In genomic region chr14:99375040-99375610, GRCm38 (mm10) we compare ENCODE assay signal across 23 mouse cellular contexts.
DNase-seq lines count a peak whose midpoint lies in the region; ATAC-seq and TF ChIP-seq lines count a peak whose summit lies in the region.
"Had no signal": no experiment of that assay in that cellular context is flagged by ENCODE, and none has a peak within 500 bp of the region (broad histone marks: within the 10 kb centered on the region; RNA-seq: fewer than 3 reads in every experiment).

No protein-coding gene starts in this region.

- H3K27ac ChIP-seq in heart, embryonic 10.5 days, result no peak overlapping the region
- H3K27ac ChIP-seq in intestine, embryonic 16.5 days (ENCODE audit: low read length), result no peak overlapping the region
- no peak overlapping the region for H3K27ac ChIP-seq in stomach, postnatal 0 days (replicated peaks)
- H3K27ac ChIP-seq: embryonic facial prominence, embryonic 12.5 days; embryonic facial prominence, embryonic 15.5 days; gastrocnemius, adult 2 months; heart, adult 2 months; hindbrain, embryonic 13.5 days had no signal

- no peaks in the 10 kb centered on the region for H3K4me1 ChIP-seq in heart, embryonic 10.5 days
- H3K4me1 ChIP-seq in intestine, embryonic 16.5 days (ENCODE audit: control insufficient read depth, insufficient read depth, low read length), result no peaks in the 10 kb centered on the region
- H3K4me1 ChIP-seq in stomach, postnatal 0 days (replicated peaks; ENCODE audit: control insufficient read depth, insufficient read depth), result no peaks in the 10 kb centered on the region
- H3K4me1 ChIP-seq: embryonic facial prominence, embryonic 12.5 days; embryonic facial prominence, embryonic 15.5 days; hindbrain, embryonic 13.5 days had no signal

- H3K36me3 ChIP-seq in heart, embryonic 10.5 days, result no peaks in the 10 kb centered on the region
- H3K36me3 ChIP-seq in intestine, embryonic 16.5 days (ENCODE audit: control insufficient read depth, insufficient read depth, low read length), result no peaks in the 10 kb centered on the region
- H3K36me3 ChIP-seq in stomach, postnatal 0 days (ENCODE audit: control insufficient read depth, insufficient read depth, low read length), result no peaks in the 10 kb centered on the region
- H3K36me3 ChIP-seq: embryonic facial prominence, embryonic 12.5 days; embryonic facial prominence, embryonic 15.5 days; hindbrain, embryonic 13.5 days had no signal

- no peak overlapping the region for H3K4me3 ChIP-seq in heart, embryonic 10.5 days
- no peak overlapping the region for H3K4me3 ChIP-seq in intestine, embryonic 16.5 days (ENCODE audit: low read length)
- H3K4me3 ChIP-seq in stomach, postnatal 0 days (ENCODE audit: low read depth, low read length), result no peak overlapping the region
- H3K4me3 ChIP-seq: embryonic facial prominence, embryonic 12.5 days; embryonic facial prominence, embryonic 15.5 days; gastrocnemius, adult 2 months; heart, adult 2 months; hindbrain, embryonic 13.5 days had no signal

- ATAC-seq in intestine, embryonic 16.5 days, result peak; percentile 57
- ATAC-seq in stomach, postnatal 0 days (ENCODE audit: low FRiP score, low TSS enrichment), result peak; percentile 78; the same call in 1 of the 2 replicates
- ATAC-seq: CD4-positive, CD25-positive, alpha-beta regulatory T cell, adult 4 months; forebrain, embryonic 14.5 days; forebrain, postnatal 0 days; hindbrain, embryonic 16.5 days had no signal

- no peak for TF ChIP-seq CTCF in stomach, postnatal 0 days (IDR thresholded peaks at IDR 0.05; ENCODE audit: low read depth)

- no peaks in the 10 kb centered on the region for H3K9me3 ChIP-seq in heart, embryonic 10.5 days
- no peaks in the 10 kb centered on the region for H3K9me3 ChIP-seq in intestine, embryonic 16.5 days (ENCODE audit: control insufficient read depth, low read length)
- no peaks in the 10 kb centered on the region for H3K9me3 ChIP-seq in stomach, postnatal 0 days (ENCODE audit: control insufficient read depth, low read length)
- H3K9me3 ChIP-seq: embryonic facial prominence, embryonic 12.5 days; embryonic facial prominence, embryonic 15.5 days; hindbrain, embryonic 13.5 days had no signal

- 62% methylated on average over 5 of the region's 5 CpGs for WGBS in heart, embryonic 10.5 days
- 42% methylated on average over 5 of the region's 5 CpGs for WGBS in intestine, embryonic 16.5 days
- WGBS in stomach, postnatal 0 days, result 37% methylated on average over 5 of the region's 5 CpGs

- DNase-seq in heart, adult 11 months, result peak; percentile 35
- DNase-seq in heart, embryonic 10.5 days (ENCODE audit: low spot score), result no peak
- peak; percentile 15 for DNase-seq in urinary bladder, postnatal 14 days (ENCODE audit: low spot score)
- DNase-seq in urinary bladder, postnatal 4 days (ENCODE audit: low spot score in 2 of 2), result no peak
- DNase-seq in stomach, postnatal 0 days (ENCODE audit: low spot score), result peak; percentile 28
- no peak for DNase-seq in ovary, adult 18-20 months (ENCODE audit: low spot score)
- DNase-seq in layer of hippocampus, postnatal 14 days (ENCODE audit: low spot score in 2 of 2), result no peak
- DNase-seq: cerebellum, adult 11 months; cerebellum, adult 2 months; cerebellum, adult 9-11 months; cerebellum, postnatal 25 days; forebrain, postnatal 0 days; gastrocnemius, adult 2 months; gastrocnemius, postnatal 14 days; heart, adult 2 months had no signal

- no peak overlapping the region for H3K4me2 ChIP-seq in intestine, embryonic 16.5 days (ENCODE audit: low read depth, low read length)
- H3K4me2 ChIP-seq in stomach, postnatal 0 days (replicated peaks; ENCODE audit: low read depth), result no peak overlapping the region
- H3K4me2 ChIP-seq: embryonic facial prominence, embryonic 12.5 days; embryonic facial prominence, embryonic 15.5 days; heart, embryonic 11.5 days; hindbrain, embryonic 13.5 days had no signal

- H3K27me3 ChIP-seq in heart, embryonic 10.5 days (ENCODE audit: insufficient read depth, poor library complexity, severe bottlenecking), result no peaks in the 10 kb centered on the region
- no peaks in the 10 kb centered on the region for H3K27me3 ChIP-seq in intestine, embryonic 16.5 days (replicated peaks; ENCODE audit: control insufficient read depth, insufficient read depth, low read length)
- H3K27me3 ChIP-seq in stomach, postnatal 0 days (ENCODE audit: control insufficient read depth, insufficient read depth, low read length), result no peaks in the 10 kb centered on the region
- H3K27me3 ChIP-seq: embryonic facial prominence, embryonic 12.5 days; embryonic facial prominence, embryonic 15.5 days; hindbrain, embryonic 13.5 days had no signal

- TF ChIP-seq EP300 in stomach, postnatal 0 days (optimal IDR thresholded peaks at IDR 0.05), result no peak

- no peak overlapping the region for H3K9ac ChIP-seq in intestine, embryonic 16.5 days (ENCODE audit: low read depth, low read length)
- H3K9ac ChIP-seq in stomach, postnatal 0 days (ENCODE audit: low read length), result no peak overlapping the region
- H3K9ac ChIP-seq: embryonic facial prominence, embryonic 12.5 days; embryonic facial prominence, embryonic 15.5 days; forebrain, postnatal 0 days; hindbrain, embryonic 13.5 days had no signal

Comparison
In these comparisons a context has a peak if more than half of its experiments do, and no peak if none do; other contexts are left out.
1. DNase-seq: peak in heart, adult 11 months (single experiment), urinary bladder, postnatal 14 days (single experiment) and stomach, postnatal 0 days (single experiment); none in heart, embryonic 10.5 days (single experiment), urinary bladder, postnatal 4 days (0 of 2), ovary, adult 18-20 months (single experiment) and layer of hippocampus, postnatal 14 days (0 of 2).